Mouse (Mus musculus) megakaryocyte, adult 5-6 weeks (primary cell): ENCODE measurements at regions not wholly inside any gene's neighbourhood (a gene's known extent, or its start where the extent isn't known, plus 50 kb on each side); places are given as distances from the start of the nearest gene placed in this dataset.
A peak's percentile ranks its signal among the peaks of the same experiment; 100 is the strongest.
"Not testable (repeated sequence)": the region's sequence is repeated elsewhere in the genome, so short reads cannot be mapped to it uniquely, and the experiment has no call there.

Experiments used
- ATAC-seq: 2 replicates; pipeline ENCODE4 v1.8.0; 2016; ENCODE audit warnings: mild to moderate bottlenecking, inconsistent platforms; ENCODE audit not compliant: poor library complexity, severe bottlenecking

- ATAC-seq = no peak
Observed at GRCm38 (mm10) chr5:64582031-64582430, 221.2 kb upstream of the Klf3 start.

GRCm38 (mm10) chr5:64584308-64584707, 218.9 kb upstream of the Klf3 start:
- no peak for ATAC-seq

GRCm38 (mm10) chr5:64585076-64585786, 218.0 kb upstream of the Klf3 start:
- ATAC-seq = no peak

GRCm38 (mm10) chr5:64586316-64586715, 216.9 kb upstream of the Klf3 start:
- ATAC-seq = no peak

- ATAC-seq = no peak
Observed at GRCm38 (mm10) chr5:64586933-64587332, 216.3 kb upstream of the Klf3 start.

GRCm38 (mm10) chr5:64587895-64588738, 215.1 kb upstream of the Klf3 start:
- ATAC-seq = peak; percentile 33; the same call in 1 of the 2 replicates

- ATAC-seq = not testable (repeated sequence)
Observed at GRCm38 (mm10) chr5:64588768-64589167, 214.4 kb upstream of the Klf3 start.

GRCm38 (mm10) chr5:64590036-64590435, 213.2 kb upstream of the Klf3 start:
- no peak for ATAC-seq

GRCm38 (mm10) chr5:64590747-64591146, 212.4 kb upstream of the Klf3 start:
- peak; percentile 27 for ATAC-seq

GRCm38 (mm10) chr5:64591792-64592191, 211.4 kb upstream of the Klf3 start:
- ATAC-seq = no peak

- ATAC-seq = no peak
Observed at GRCm38 (mm10) chr5:64595220-64595619, 208.0 kb upstream of the Klf3 start.

- no peak for ATAC-seq
Observed at GRCm38 (mm10) chr5:64595751-64596344, 207.3 kb upstream of the Klf3 start.

- ATAC-seq = no peak
Observed at GRCm38 (mm10) chr5:64597021-64597420, 206.2 kb upstream of the Klf3 start.

- ATAC-seq = no peak
Observed at GRCm38 (mm10) chr5:64597451-64597850, 205.7 kb upstream of the Klf3 start.

- ATAC-seq = no peak
Observed at GRCm38 (mm10) chr5:64598606-64599005, 204.6 kb upstream of the Klf3 start.

- no peak for ATAC-seq
Observed at GRCm38 (mm10) chr5:64599015-64599414, 204.2 kb upstream of the Klf3 start.

- peak; percentile 70 for ATAC-seq
Observed at GRCm38 (mm10) chr5:64599865-64600288, 203.3 kb upstream of the Klf3 start.

- no peak for ATAC-seq
Observed at GRCm38 (mm10) chr5:64600392-64600791, 202.8 kb upstream of the Klf3 start.

- ATAC-seq = no peak
Observed at GRCm38 (mm10) chr5:64600811-64601210, 202.4 kb upstream of the Klf3 start.

- no peak for ATAC-seq
Observed at GRCm38 (mm10) chr5:64601285-64601684, 201.9 kb upstream of the Klf3 start.

GRCm38 (mm10) chr5:64601832-64602231, 201.4 kb upstream of the Klf3 start:
- no peak for ATAC-seq
